In genomic region chrX:160905041-160905678, GRCm38 (mm10) we compare ENCODE assay signal across 17 mouse cellular contexts. TPM values are rescaled to one million over a fixed set of nuclear protein-coding genes. Genes with fewer than 3 reads are reported as not detected.
DNase-seq lines count a peak whose midpoint lies in the region; ATAC-seq and TF ChIP-seq lines count a peak whose summit lies in the region.
"Had no signal": no experiment of that assay in that cellular context is flagged by ENCODE, and none has a peak within 500 bp of the region (broad histone marks: within the 10 kb centered on the region; RNA-seq: fewer than 3 reads in every experiment).

No protein-coding gene starts in this region.

- no peak overlapping the region for H3K4me2 ChIP-seq in liver, embryonic 11.5 days
- H3K4me2 ChIP-seq: embryonic facial prominence, embryonic 13.5 days; kidney, embryonic 15.5 days; midbrain, embryonic 15.5 days had no signal

- TF ChIP-seq CTCF in layer of hippocampus, adult 2 months (conservative IDR thresholded peaks at IDR 0.05) = no peak

- H3K4me1 ChIP-seq in liver, embryonic 11.5 days (replicated peaks; ENCODE audit: control insufficient read depth, insufficient read depth, low read length) = no peaks in the 10 kb centered on the region
- no peaks in the 10 kb centered on the region for H3K4me1 ChIP-seq in heart, embryonic 10.5 days
- H3K4me1 ChIP-seq: embryonic facial prominence, embryonic 13.5 days; kidney, embryonic 15.5 days; midbrain, embryonic 15.5 days had no signal

- 38% methylated on average over 2 of the region's 2 CpGs for WGBS in liver, embryonic 11.5 days
- 46% methylated on average over 2 of the region's 2 CpGs for WGBS in heart, embryonic 10.5 days

- no peaks in the 10 kb centered on the region for H3K36me3 ChIP-seq in liver, embryonic 11.5 days (ENCODE audit: control insufficient read depth, insufficient read depth, low read length)
- no peaks in the 10 kb centered on the region for H3K36me3 ChIP-seq in heart, embryonic 10.5 days
- H3K36me3 ChIP-seq: embryonic facial prominence, embryonic 13.5 days; kidney, embryonic 15.5 days; midbrain, embryonic 15.5 days had no signal

- no peak for DNase-seq in layer of hippocampus, adult 2 months (ENCODE audit: low spot score in 2 of 2)
- no peak for DNase-seq in layer of hippocampus, adult 9-11 months
- peak; percentile 14 for DNase-seq in c-Kit-positive CD71-negative TER-119-negative erythroid progenitor cells, embryonic 14.5 days (ENCODE audit: low read depth)
- DNase-seq in liver, embryonic 11.5 days (ENCODE audit: low spot score) = no peak
- no peak for DNase-seq in heart, embryonic 10.5 days (ENCODE audit: low spot score)
- no peak for DNase-seq in adrenal gland, postnatal 25 days
- no peak for DNase-seq in lung, postnatal 14 days
- DNase-seq: B cell, adult 2 months; lung, postnatal 4 days; spleen, adult 18-20 months had no signal

- H3K27ac ChIP-seq in layer of hippocampus, adult 2 months = peak overlapping the region; percentile 28; the same call in 1 of the 2 replicates
- no peak overlapping the region for H3K27ac ChIP-seq in liver, embryonic 11.5 days (ENCODE audit: low read depth, low read length)
- H3K27ac ChIP-seq in heart, embryonic 10.5 days = no peak overlapping the region
- H3K27ac ChIP-seq: embryonic facial prominence, embryonic 13.5 days; kidney, embryonic 15.5 days; midbrain, embryonic 15.5 days had no signal

- H3K27me3 ChIP-seq in liver, embryonic 11.5 days (replicated peaks; ENCODE audit: control insufficient read depth, insufficient read depth, low read length) = 0 out of 2 replicates have a peak, but pooled peaks cover 5% of the 10 kb centered on the region
- H3K27me3 ChIP-seq in heart, embryonic 10.5 days (ENCODE audit: insufficient read depth, poor library complexity, severe bottlenecking) = peaks cover 7% of the 10 kb centered on the region; the same call in 1 of the 2 replicates

- peak; percentile 98 for ATAC-seq in liver, embryonic 11.5 days (replicated peaks; ENCODE audit: low FRiP score)
- ATAC-seq in megakaryocyte-erythroid progenitor cell, adult 5-6 weeks (replicated peaks; ENCODE audit: low FRiP score, low TSS enrichment, poor library complexity, severe bottlenecking) = peak; percentile 99
- ATAC-seq: inflammation-experienced regulatory T-cells, adult 6 months; midbrain, embryonic 15.5 days had no signal

- H3K9me3 ChIP-seq in liver, embryonic 11.5 days (ENCODE audit: control insufficient read depth, low read length) = no peaks in the 10 kb centered on the region
- no peaks in the 10 kb centered on the region for H3K9me3 ChIP-seq in heart, embryonic 10.5 days
- H3K9me3 ChIP-seq: embryonic facial prominence, embryonic 13.5 days; kidney, embryonic 15.5 days; midbrain, embryonic 15.5 days had no signal

- H3K4me3 ChIP-seq in layer of hippocampus, adult 2 months = no peak overlapping the region
- H3K4me3 ChIP-seq in liver, embryonic 11.5 days (ENCODE audit: low read depth, low read length) = no peak overlapping the region
- no peak overlapping the region for H3K4me3 ChIP-seq in heart, embryonic 10.5 days
- H3K4me3 ChIP-seq: embryonic facial prominence, embryonic 13.5 days; kidney, embryonic 15.5 days; midbrain, embryonic 15.5 days had no signal

- no peak overlapping the region for H3K9ac ChIP-seq in liver, embryonic 11.5 days (ENCODE audit: low read depth, low read length)
- H3K9ac ChIP-seq: embryonic facial prominence, embryonic 13.5 days; kidney, embryonic 15.5 days; midbrain, embryonic 15.5 days had no signal

RNA-seq across cellular contexts. Expression of gene Gja6, which starts 1.7 kb away (rescaled TPM):
- 1 to 10 TPM; 1.0 to 1.1 TPM for total RNA-seq in layer of hippocampus, adult 2 months (2021)
- 2.6 and 3.3 TPM in 2 replicates for polyA plus RNA-seq in liver, embryonic 11.5 days (2014; fragmentation: Nextera tagmentation; extraction: Ambion mirVana)
- total RNA-seq in megakaryocyte-erythroid progenitor cell, adult 5-6 weeks (2014; fragmentation: Nextera tagmentation) = 0.64 TPM in 1 of 2 replicates, not detected in the other
- total RNA-seq in megakaryocyte-erythroid progenitor cell, adult 5-6 weeks (2017) = 0.08 TPM in 1 of 2 replicates, not detected in the other
- 0.20 and 0.48 TPM in 2 replicates for polyA plus RNA-seq in heart, embryonic 10.5 days (2016; fragmentation: Nextera tagmentation; extraction: Ambion mirVana)
- 0.76 and 0.82 TPM in 2 replicates for total RNA-seq in adrenal gland, postnatal 25 days (2021)
- polyA plus RNA-seq: heart, embryonic 14.5 days; inflammation-experienced regulatory T-cells, adult 6 months; kidney, embryonic 15.5 days; neural tube, embryonic 11.5 days had no signal
